Mouse (Mus musculus) kidney, adult 2 months (tissue): ENCODE measurements at regions not wholly inside any gene's neighbourhood (a gene's known extent, or its start where the extent isn't known, plus 50 kb on each side); places are given as distances from the start of the nearest gene placed in this dataset.

ENCODE experiments used
- CTCF ChIP-seq: fragments of 200-500 bp; conservative IDR thresholded peaks from 2 replicates; pipeline ENCODE4 v1.5.1; 2011; ENCODE audit warnings: low read depth, mild to moderate bottlenecking, control low read depth, low read length, moderate library complexity, mixed read lengths; ENCODE audit not compliant: insufficient read depth, insufficient read length
- POLR2A ChIP-seq: fragments of 200-500 bp; IDR thresholded peaks from one replicate; pipeline ENCODE4 v1.6.1; 2011; ENCODE audit warnings: low read depth, low read length, control low read depth

DNA sequence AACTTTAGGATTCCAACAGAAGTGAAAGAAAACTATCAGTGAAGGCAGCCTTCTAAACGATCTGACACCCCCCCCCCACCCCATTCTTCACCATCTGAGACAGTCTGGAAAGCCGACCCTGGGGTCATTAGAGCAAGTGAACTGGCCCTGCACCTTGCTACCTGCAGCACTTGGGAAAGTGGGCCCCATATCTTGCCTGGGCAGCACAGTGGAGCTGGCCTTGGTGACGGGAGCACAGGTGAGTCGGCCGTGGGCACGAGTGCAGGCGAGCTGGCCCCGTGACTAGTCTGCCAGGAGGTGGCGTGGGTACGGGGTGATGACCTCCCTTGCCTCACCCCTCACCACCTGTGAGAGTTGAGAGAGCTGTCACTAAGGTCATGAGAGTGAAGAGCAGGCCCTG is 110.7 kb upstream of the Abca1 start:
- TF ChIP-seq CTCF: no peak
- no peak for TF ChIP-seq POLR2A
